Mouse (Mus musculus) left cerebral cortex, adult 2 months (tissue): Measurements from ENCODE around the gene Ldb1. TPM values are rescaled to one million over a fixed set of nuclear protein-coding genes. Genes with fewer than 3 reads are reported as not detected.

ENCODE experiments used
- DNase-seq, 2 experiments: peaks; one replicate each; pipeline ENCODE4 v3.0.0; 2021 to 2022; ENCODE audit warnings: low spot score in 2 of 2, mixed read lengths in 1 of 2; ENCODE audit errors: extremely low spot score in 1 of 2
- H3K27ac ChIP-seq: fragments of 200-600 bp; 2 replicates; pipeline ENCODE4 v1.8.1; 2022
- H3K4me3 ChIP-seq: fragments of 200-600 bp; 2 replicates; pipeline ENCODE4 v1.8.1; 2022
- CTCF ChIP-seq: fragments of 200-600 bp; IDR thresholded peaks from 2 replicates; pipeline ENCODE4 v1.8.1; 2022; ENCODE audit warnings: antibody characterized with exemption, mild to moderate bottlenecking, moderate library complexity
- intact Hi-C: fragments of 180-260 bp; cut with DNase I; formaldehyde crosslinking; loops from one replicate; pipeline ENCODE4 v1.15.1; 2025
- total RNA-seq, 2 experiments: library from RNA; stranded (reverse); gene quantifications; 2 replicates each; pipeline ENCODE4 v1.2.3; 2021

Ldb1 gene
- total RNA-seq, 2 experiments from 2014 or later, result 111 to 117 TPM

- no peak overlapping the region for H3K4me3 ChIP-seq
- H3K27ac ChIP-seq, result no peak overlapping the region
- intact Hi-C loops, result no loop called here
- no peak for DNase-seq
- no peak for TF ChIP-seq CTCF
Measured at GRCm38 (mm10) chr19:46060845-46061244, 15.8 kb upstream of the Ldb1 start.

GRCm38 (mm10) chr19:46058466-46058865 lies 13.5 kb upstream of the Ldb1 start:
- no peak for TF ChIP-seq CTCF
- Histone ChIP-seq H3K27ac (no peak overlapping the region), H3K4me3 (no peak overlapping the region)
- no peak for DNase-seq
- intact Hi-C loops, result no loop called here

- peak; percentile 65 to 78 for DNase-seq
- Histone ChIP-seq H3K4me3 (peak overlapping the region; percentile 84), H3K27ac (peak overlapping the region; percentile 83)
- TF ChIP-seq CTCF, result peak; percentile 11; the same call in 1 of the 2 replicates
- intact Hi-C loops, result loop anchor here (1.0 kb wide), 3 partner anchors 12 to 59 kb away; partner anchors contain the start of genes Armh3, Ldb1 and Nolc1
Measured at GRCm38 (mm10) chr19:46056947-46057607, 12.1 kb upstream of the Ldb1 start.

- Histone ChIP-seq H3K4me3 (peak overlapping the region; percentile 84), H3K27ac (peak overlapping the region; percentile 90)
- DNase-seq, result peak; percentile 90 to 91
- TF ChIP-seq CTCF, result peak; percentile 0; the same call in 1 of the 2 replicates
- intact Hi-C loops, result loop anchor here (1.0 kb wide), 3 partner anchors 11 to 58 kb away; partner anchors contain the start of genes Armh3, Ldb1 and Nolc1
Measured at GRCm38 (mm10) chr19:46056388-46056946, 11.5 kb upstream of the Ldb1 start.

GRCm38 (mm10) chr19:46055752-46056387 lies 10.9 kb upstream of the Ldb1 start:
- H3K27ac ChIP-seq, result peak overlapping the region; percentile 90

GRCm38 (mm10) chr19:46050462-46050861 lies 5.4 kb upstream of the Ldb1 start:
- intact Hi-C loops, result no loop called here
- DNase-seq, result no peak
- H3K27ac ChIP-seq, result no peak overlapping the region
- no peak overlapping the region for H3K4me3 ChIP-seq
- TF ChIP-seq CTCF, result no peak

More at GRCm38 (mm10) chr19:46055752-46056387, 10.9 kb upstream of the Ldb1 start:
- H3K4me3 ChIP-seq, result peak overlapping the region; percentile 84
- no peak for DNase-seq
- peak; percentile 63 for TF ChIP-seq CTCF
- intact Hi-C loops, result loop anchor here (1.0 kb wide), 3 partner anchors 11 to 58 kb away; partner anchors contain the start of genes Armh3, Ldb1 and Nolc1

- intact Hi-C loops, result no loop called here
- no peak for DNase-seq
- Histone ChIP-seq H3K4me3 (no peak overlapping the region), H3K27ac (no peak overlapping the region)
- TF ChIP-seq CTCF, result no peak
Measured at GRCm38 (mm10) chr19:46049129-46049528, 4.1 kb upstream of the Ldb1 start.

GRCm38 (mm10) chr19:46047426-46047825 lies 2.4 kb upstream of the Ldb1 start:
- intact Hi-C loops, result no loop called here
- Histone ChIP-seq H3K4me3 (no peak overlapping the region), H3K27ac (no peak overlapping the region)
- no peak for DNase-seq
- TF ChIP-seq CTCF, result no peak

GRCm38 (mm10) chr19:46046621-46047025 lies 1.6 kb upstream of the Ldb1 start:
- intact Hi-C loops, result no loop called here
- no peak; the same call in 1 of the 2 replicates for TF ChIP-seq CTCF
- no peak for DNase-seq
- Histone ChIP-seq H3K27ac (peak overlapping the region; percentile 89; the same call in 1 of the 2 replicates), H3K4me3 (no peak overlapping the region)

GRCm38 (mm10) chr19:46045696-46046311 lies 790 bp upstream of the Ldb1 start:
- TF ChIP-seq CTCF, result no peak

GRCm38 (mm10) chr19:46044271-46044992 lies 582 bp downstream of the Ldb1 start, which contains the start of gene Pprc1:
Gene Pprc1, plus strand, starts transcription at chr19:46044886.
- intact Hi-C loops, result no loop called here
- DNase-seq, result no peak
- no peak for TF ChIP-seq CTCF

More at GRCm38 (mm10) chr19:46045696-46046311, 790 bp upstream of the Ldb1 start:
- Histone ChIP-seq H3K27ac (peak overlapping the region; percentile 89), H3K4me3 (peak overlapping the region; percentile 70)
- DNase-seq, result peak in 1 of 2 experiments; percentile 58
- intact Hi-C loops, result loop anchor here (1.0 kb wide), 1 partner anchor 10 kb away; no protein-coding TSS in a partner anchor

More at GRCm38 (mm10) chr19:46044271-46044992, 582 bp downstream of the Ldb1 start, which contains the start of gene Pprc1:
- H3K4me3 ChIP-seq, result peak within 1 kb of the TSS; percentile 70
- peak within 1 kb of the TSS; percentile 89 for H3K27ac ChIP-seq
